Mouse (Mus musculus) limb, embryonic 10.5 days (tissue): ENCODE measurements at regions not wholly inside any gene's neighbourhood (a gene's known extent, or its start where the extent isn't known, plus 50 kb on each side); places are given as distances from the start of the nearest gene placed in this dataset.

Experiments used
- DNase-seq: peaks from one replicate; pipeline ENCODE4 v3.0.0-alpha.2; 2017; ENCODE audit warnings: low spot score
- H3K27ac ChIP-seq: fragments of 300-500 bp; sonication (generic); 2 replicates; pipeline ENCODE4 v1.5.1; 2016; ENCODE audit warnings: mild to moderate bottlenecking
- H3K27me3 ChIP-seq: fragments of 300-500 bp; sonication (generic); 2 replicates; pipeline ENCODE4 v1.6.1; 2016; ENCODE audit warnings: low read depth, mild to moderate bottlenecking; ENCODE audit not compliant: poor library complexity, severe bottlenecking
- H3K36me3 ChIP-seq: fragments of 300-500 bp; sonication (generic); 2 replicates; pipeline ENCODE4 v1.6.1; 2016; ENCODE audit warnings: mild to moderate bottlenecking, moderate library complexity
- H3K4me1 ChIP-seq: fragments of 300-500 bp; sonication (generic); 2 replicates; pipeline ENCODE4 v1.6.1; 2016
- H3K4me3 ChIP-seq: fragments of 300-500 bp; sonication (generic); 2 replicates; pipeline ENCODE4 v1.5.1; 2016; ENCODE audit warnings: mild to moderate bottlenecking, moderate library complexity
- H3K9me3 ChIP-seq: fragments of 300-500 bp; sonication (generic); replicated peaks from 2 replicates; pipeline ENCODE4 v1.6.1; 2016; ENCODE audit warnings: mild to moderate bottlenecking
- WGBS: fragments of 180-500 bp; shearing (Covaris S2); methylation state at CpG from one replicate; pipeline ENCODE4 v1.1.7; 2016; 5-methylcytosine and 5-hydroxymethylcytosine counted together

DNA sequence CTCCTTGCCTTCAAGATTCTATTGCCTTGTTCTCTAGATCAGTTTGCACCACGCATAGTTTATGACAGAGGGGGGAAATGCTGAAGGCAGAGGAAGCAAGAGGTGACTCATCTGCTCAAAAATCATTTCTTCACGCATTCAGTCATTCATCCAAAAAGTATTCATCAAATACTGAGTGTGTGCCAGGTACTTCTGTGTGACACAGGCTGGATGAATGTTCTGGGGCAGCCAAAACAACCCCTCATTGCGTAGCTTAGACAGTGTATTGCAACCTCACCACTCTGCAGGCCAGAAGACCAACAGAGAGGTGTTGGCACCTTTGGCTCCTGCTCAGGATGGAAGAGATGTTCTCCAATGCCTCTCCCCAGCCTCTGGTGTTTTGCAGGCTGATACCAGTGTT is 72.9 kb upstream of the Lnx1 start:
- DNase-seq = no peak
- WGBS = 82% methylated on average over 3 of the region's 3 CpGs
- Histone ChIP-seq H3K9me3 (no peaks in the 10 kb centered on the region), H3K36me3 (no peaks in the 10 kb centered on the region), H3K4me3 (no peak overlapping the region), H3K27me3 (no peaks in the 10 kb centered on the region), H3K27ac (peak overlapping the region; percentile 11; the same call in 1 of the 2 replicates), H3K4me1 (peaks cover 23% of the 10 kb centered on the region)

DNA sequence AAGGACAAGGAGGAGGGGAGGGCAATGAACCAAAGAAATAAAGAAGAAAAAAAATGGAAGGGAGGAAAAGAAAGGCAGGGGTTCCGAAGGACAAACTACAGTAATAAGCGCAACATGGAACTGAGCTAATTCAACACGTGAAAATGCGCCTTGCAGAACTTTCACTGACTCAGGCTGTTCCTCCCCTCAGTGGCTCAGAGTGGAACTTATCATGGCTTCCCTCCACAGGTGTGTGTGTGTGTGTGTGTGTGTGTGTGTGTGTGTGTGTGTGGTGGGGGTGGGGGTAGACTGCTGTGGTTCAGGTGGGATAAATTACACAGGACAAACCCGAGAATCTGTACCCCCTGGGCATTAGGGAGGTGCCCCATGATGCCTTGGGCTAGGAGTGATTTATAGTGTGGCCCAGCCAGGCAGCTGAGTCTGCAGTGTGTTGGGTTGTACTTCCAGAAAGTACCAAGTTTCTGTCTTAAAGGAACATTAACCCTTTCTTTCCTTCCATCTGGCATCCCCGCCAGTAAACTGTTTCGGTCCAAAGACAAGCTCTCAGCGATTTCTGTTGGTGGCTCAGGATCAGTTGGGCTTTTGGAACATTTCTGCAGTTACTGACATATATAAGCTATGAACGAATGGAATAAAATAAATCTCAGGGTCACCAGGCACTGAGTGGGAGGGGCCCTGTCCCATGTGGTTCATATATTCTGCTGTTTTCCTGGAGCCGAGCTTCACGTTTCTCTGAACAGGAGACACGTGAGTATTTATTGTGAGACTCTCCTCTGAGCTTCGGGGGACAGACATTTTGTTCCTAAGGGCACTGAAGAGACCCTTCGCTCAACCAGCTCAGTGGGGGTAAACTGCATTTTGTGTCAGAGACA is 71.1 kb upstream of the Lnx1 start:
- Histone ChIP-seq H3K9me3 (no peaks in the 10 kb centered on the region), H3K27me3 (no peaks in the 10 kb centered on the region), H3K27ac (peak overlapping the region; percentile 79), H3K4me3 (no peak overlapping the region), H3K36me3 (no peaks in the 10 kb centered on the region), H3K4me1 (peaks cover 26% of the 10 kb centered on the region)
- peak; percentile 53 for DNase-seq
- WGBS = 63% methylated on average over 14 of the region's 14 CpGs

DNA sequence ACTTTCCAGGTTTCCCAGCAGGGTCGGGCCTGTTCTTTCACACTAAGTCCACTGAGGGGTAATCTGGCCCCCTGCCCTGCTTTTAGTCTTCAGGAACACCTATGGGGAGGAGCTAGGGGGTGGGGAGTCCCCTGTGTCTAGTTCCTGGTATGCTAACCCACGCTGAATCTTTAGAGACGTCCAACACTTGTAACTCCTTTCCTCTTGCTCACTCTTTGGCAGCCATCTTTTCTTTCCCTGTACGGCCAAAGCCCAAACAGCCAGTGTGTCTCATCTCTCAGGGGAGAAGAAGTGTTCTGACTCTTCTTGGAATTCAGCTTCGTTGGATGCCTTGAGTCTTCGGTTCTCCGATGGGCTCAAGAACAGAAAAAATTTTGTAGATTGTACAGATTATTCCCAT is 68.4 kb upstream of the Lnx1 start:
- no peak overlapping the region for H3K27ac ChIP-seq
- no peak overlapping the region for H3K4me3 ChIP-seq
- no peaks in the 10 kb centered on the region for H3K27me3 ChIP-seq
- WGBS = 90% methylated on average over 7 of the region's 7 CpGs
- H3K36me3 ChIP-seq = no peaks in the 10 kb centered on the region
- H3K9me3 ChIP-seq = no peaks in the 10 kb centered on the region
- peaks cover 24% of the 10 kb centered on the region for H3K4me1 ChIP-seq
- no peak for DNase-seq

DNA sequence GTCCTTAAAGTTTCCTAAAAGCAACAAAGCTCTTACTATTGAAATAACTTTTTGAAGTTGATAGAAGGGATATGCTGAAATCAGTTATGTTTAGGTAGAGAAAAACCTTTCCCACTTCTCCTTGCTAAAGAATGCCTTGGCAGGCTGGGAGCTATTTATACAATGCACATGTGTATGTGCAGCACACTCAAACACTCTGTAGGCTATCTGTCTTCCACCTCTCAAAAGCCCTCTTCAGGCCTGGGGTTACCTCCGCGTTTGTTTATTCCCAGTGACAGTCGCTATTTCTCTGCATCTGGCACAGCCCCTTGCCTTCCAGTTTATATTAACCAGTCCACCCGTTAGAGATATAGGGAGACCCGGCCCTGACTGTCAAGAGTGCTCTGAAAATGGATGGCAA is 66.3 kb upstream of the Lnx1 start:
- no peaks in the 10 kb centered on the region for H3K36me3 ChIP-seq
- H3K9me3 ChIP-seq = no peaks in the 10 kb centered on the region
- H3K4me3 ChIP-seq = no peak overlapping the region
- H3K4me1 ChIP-seq = peaks cover 30% of the 10 kb centered on the region
- no peak overlapping the region for H3K27ac ChIP-seq
- no peaks in the 10 kb centered on the region for H3K27me3 ChIP-seq
- no peak for DNase-seq
- 47% methylated on average over 5 of the region's 5 CpGs for WGBS

DNA sequence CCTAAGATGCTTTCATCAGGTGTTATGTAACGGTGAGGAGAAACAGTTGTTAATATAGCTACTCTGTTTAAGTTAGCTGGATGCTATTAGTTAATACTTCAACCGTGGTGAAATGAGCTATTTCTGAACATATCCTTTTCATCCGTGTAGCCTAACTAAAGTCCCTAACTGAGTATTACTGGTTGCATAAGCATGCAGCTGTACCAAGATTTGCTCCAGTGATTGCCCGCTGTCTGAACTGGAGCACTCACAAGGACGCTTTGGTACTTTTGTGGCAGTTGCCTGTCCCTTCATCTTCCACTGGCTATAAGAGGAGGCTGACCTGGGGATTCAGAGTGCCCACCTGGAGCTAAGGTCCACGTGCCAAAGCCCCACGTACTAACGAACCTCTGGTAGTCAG is 65.3 kb upstream of the Lnx1 start:
- no peaks in the 10 kb centered on the region for H3K36me3 ChIP-seq
- H3K9me3 ChIP-seq = no peaks in the 10 kb centered on the region
- no peak overlapping the region for H3K4me3 ChIP-seq
- H3K27me3 ChIP-seq = no peaks in the 10 kb centered on the region
- no peak for DNase-seq
- H3K4me1 ChIP-seq = peaks cover 23% of the 10 kb centered on the region
- 0 out of 2 replicates have a peak overlapping the region, but pooled peaks have one; percentile 66 for H3K27ac ChIP-seq
- 78% methylated on average over 8 of the region's 8 CpGs for WGBS

DNA sequence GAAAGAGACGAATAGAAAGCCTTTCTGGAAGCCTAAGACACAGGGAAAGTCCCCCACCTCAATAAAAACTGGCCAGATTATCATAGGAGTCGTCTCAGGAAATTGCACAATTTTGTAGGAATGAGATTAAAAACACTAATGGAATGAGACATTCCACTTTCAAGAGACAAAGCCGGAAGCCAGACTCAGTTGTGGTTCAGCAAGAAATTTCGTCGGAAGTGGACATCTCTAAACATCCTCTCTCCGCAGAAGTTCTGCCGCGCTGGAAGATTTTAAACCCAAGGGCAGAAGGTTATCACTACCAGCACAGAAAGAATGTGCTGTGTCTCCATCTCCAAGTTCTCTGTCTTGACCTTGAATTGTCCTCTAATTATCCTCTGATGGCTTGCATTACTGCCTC is 63.5 kb upstream of the Lnx1 start:
- Histone ChIP-seq H3K36me3 (no peaks in the 10 kb centered on the region), H3K27ac (no peak overlapping the region), H3K4me3 (no peak overlapping the region), H3K9me3 (no peaks in the 10 kb centered on the region), H3K27me3 (no peaks in the 10 kb centered on the region), H3K4me1 (peaks cover 23% of the 10 kb centered on the region)
- WGBS = 77% methylated on average over 8 of the region's 8 CpGs
- DNase-seq = no peak

DNA sequence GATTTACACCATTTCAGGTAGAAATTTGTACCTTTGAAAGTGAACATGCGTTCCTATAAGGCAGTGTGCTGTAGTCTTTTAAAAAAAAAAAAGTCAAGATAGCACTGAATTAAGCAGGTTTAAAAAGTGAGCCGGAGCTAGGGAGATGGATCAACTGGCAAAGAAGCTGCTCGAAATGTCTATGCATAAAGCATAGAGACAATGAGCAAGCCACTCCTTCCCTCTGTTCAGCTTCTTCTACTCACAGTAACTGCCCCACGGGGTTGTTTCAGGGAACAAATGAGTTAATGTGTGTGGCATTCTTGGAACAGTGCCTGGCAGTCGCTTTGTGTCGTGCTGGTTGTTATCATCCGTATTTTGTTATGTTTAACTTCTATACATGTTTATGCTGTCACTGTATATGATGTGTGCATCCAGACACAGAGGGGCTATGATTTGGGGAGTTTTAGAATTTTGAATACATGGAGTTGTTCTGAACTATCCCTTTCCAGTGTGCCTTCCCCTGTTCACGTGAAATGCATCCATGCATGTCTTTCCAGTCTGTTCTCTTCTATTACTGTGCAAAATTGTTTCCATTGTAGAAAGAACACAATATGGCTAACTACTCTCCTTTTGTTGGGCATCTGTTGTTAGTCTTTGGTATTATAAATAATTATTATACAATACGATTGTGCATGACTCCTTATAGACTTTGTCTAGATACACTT is 62.5 kb upstream of the Lnx1 start:
- Histone ChIP-seq H3K36me3 (no peaks in the 10 kb centered on the region), H3K4me3 (no peak overlapping the region), H3K27ac (no peak overlapping the region), H3K27me3 (no peaks in the 10 kb centered on the region), H3K9me3 (no peaks in the 10 kb centered on the region), H3K4me1 (peaks cover 18% of the 10 kb centered on the region)
- no peak for DNase-seq
- WGBS = 84% methylated on average over 9 of the region's 9 CpGs

DNA sequence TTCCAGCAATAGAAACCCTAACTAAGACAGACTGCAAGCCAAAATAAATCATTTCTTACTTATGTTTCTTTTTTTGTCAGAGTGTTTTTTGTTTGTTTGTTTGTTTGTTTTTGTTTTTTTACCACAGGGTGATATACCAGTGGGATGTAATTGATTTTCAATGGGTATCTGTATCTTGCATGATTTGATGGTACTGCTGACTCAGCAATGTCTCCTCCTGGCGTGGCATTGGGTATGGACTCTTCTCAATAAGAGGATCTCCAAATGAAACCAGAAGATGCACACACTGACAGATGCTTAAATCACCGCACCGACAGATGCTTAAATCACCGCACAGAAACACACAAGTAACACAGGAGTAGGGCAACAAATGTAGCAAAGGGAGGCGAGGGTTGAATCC is 54.8 kb upstream of the Lnx1 start:
- WGBS = 91% methylated on average over 5 of the region's 5 CpGs
- no peaks in the 10 kb centered on the region for H3K27me3 ChIP-seq
- DNase-seq = no peak
- H3K4me3 ChIP-seq = no peak overlapping the region
- no peak overlapping the region for H3K27ac ChIP-seq
- peaks cover 13% of the 10 kb centered on the region for H3K4me1 ChIP-seq
- H3K36me3 ChIP-seq = no peaks in the 10 kb centered on the region
- no peaks in the 10 kb centered on the region for H3K9me3 ChIP-seq

DNA sequence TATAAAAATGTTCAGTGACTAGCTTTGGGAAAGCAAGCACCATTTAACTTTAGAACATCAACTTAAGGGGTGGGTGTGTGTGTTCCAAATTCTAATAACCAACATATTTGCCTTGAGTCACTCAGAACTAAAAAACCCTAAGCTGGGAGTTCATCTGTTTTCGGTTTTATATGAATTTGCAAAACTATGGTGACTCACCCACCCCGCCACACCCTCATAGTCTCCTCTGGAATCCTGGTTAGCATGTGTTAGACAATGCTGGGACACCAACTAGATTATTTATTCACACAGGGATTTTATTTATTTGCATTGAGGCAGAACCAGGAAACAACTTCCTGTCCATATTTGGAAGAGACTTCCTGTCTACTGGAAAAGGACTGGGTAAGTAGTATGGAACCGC is 50.2 kb upstream of the Lnx1 start:
- Histone ChIP-seq H3K27me3 (no peaks in the 10 kb centered on the region), H3K4me3 (no peak overlapping the region), H3K36me3 (no peaks in the 10 kb centered on the region), H3K4me1 (peaks cover 13% of the 10 kb centered on the region), H3K9me3 (no peaks in the 10 kb centered on the region), H3K27ac (no peak overlapping the region)
- no peak for DNase-seq
- WGBS = 98% methylated on average over 3 of the region's 3 CpGs
